Mouse (Mus musculus) liver, adult 2 months (tissue): ENCODE measurements at regions not wholly inside any gene's neighbourhood (a gene's known extent, or its start where the extent isn't known, plus 50 kb on each side); places are given as distances from the start of the nearest gene placed in this dataset.

ENCODE experiments used
- DNase-seq: peaks from one replicate; pipeline ENCODE4 v3.0.0-alpha.2; 2011; ENCODE audit warnings: low read depth, low spot score; ENCODE audit errors: extremely low read depth
- H3K27ac ChIP-seq: fragments of 200-500 bp; replicated peaks from 2 replicates; pipeline ENCODE4 v1.5.1; 2012; ENCODE audit warnings: low read depth, mild to moderate bottlenecking, control low read depth, inconsistent platforms, low read length; ENCODE audit not compliant: insufficient read depth
- H3K27me3 ChIP-seq: fragments of 200-500 bp; 2 replicates; pipeline ENCODE4 v1.6.1; 2012; ENCODE audit warnings: mild to moderate bottlenecking, moderate library complexity, low read length, inconsistent platforms; ENCODE audit not compliant: control insufficient read depth, insufficient read depth
- H3K36me3 ChIP-seq: fragments of 200-500 bp; 2 replicates; pipeline ENCODE4 v1.6.1; 2012; ENCODE audit warnings: low read length, inconsistent platforms; ENCODE audit not compliant: control insufficient read depth, insufficient read depth
- H3K4me1 ChIP-seq: fragments of 200-500 bp; 2 replicates; pipeline ENCODE4 v1.6.1; 2011; ENCODE audit warnings: low read length; ENCODE audit not compliant: control insufficient read depth, insufficient read depth
- H3K4me3 ChIP-seq: fragments of 200-500 bp; 2 replicates; pipeline ENCODE4 v1.5.1; 2011; ENCODE audit warnings: low read depth, mild to moderate bottlenecking, control low read depth, low read length, moderate library complexity; ENCODE audit not compliant: insufficient read depth
- H3K79me2 ChIP-seq: fragments of 200-500 bp; 2 replicates; pipeline ENCODE4 v1.6.1; 2012; ENCODE audit warnings: inconsistent platforms, mild to moderate bottlenecking, low read length, moderate library complexity; ENCODE audit not compliant: control insufficient read depth, insufficient read depth
- H3K9ac ChIP-seq: fragments of 200-500 bp; 2 replicates; pipeline ENCODE4 v1.6.1; 2012; ENCODE audit warnings: low read depth, mild to moderate bottlenecking, control low read depth, inconsistent platforms, low read length
- CTCF ChIP-seq: fragments of 200-500 bp; IDR thresholded peaks from 2 replicates; pipeline ENCODE4 v1.5.1; 2011; ENCODE audit warnings: low read depth, low read length, control low read depth
- POLR2A ChIP-seq: fragments of 200-500 bp; IDR thresholded peaks from 2 replicates; pipeline ENCODE4 v1.6.1; 2011; ENCODE audit warnings: low read length, control low read depth; ENCODE audit not compliant: insufficient read depth; ENCODE audit errors: extremely low read depth
- WGBS: fragments of 180-500 bp; shearing (Covaris S2); methylation state at CpG from one replicate; pipeline ENCODE4 v1.1.7; 2018; 5-methylcytosine and 5-hydroxymethylcytosine counted together

DNA sequence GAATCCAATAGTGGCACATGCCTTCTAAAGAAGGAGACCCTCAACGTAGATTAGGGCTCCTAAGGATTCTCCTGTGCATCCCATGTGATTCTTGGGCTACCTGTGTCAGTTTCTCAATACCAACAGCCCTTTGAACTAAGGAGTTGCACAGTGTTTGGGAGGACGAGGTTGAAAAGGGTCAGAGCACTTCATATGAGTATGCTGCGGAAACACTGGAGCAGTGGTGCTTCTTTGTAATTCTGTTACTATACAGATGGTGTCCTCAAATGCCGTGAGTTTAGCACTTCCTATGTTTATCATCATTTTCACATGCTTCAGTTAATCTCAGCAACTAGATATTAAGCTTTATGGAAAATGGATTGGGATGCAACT is 592.3 kb downstream of the Serpinb8 start:
- 44% methylated on average over 4 of the region's 4 CpGs for WGBS

GRCm38 (mm10) chr1:108224047-108224446 is 634.2 kb downstream of the Serpinb8 start:
- 40% methylated on average over 1 of the region's 1 CpGs for WGBS
- TF ChIP-seq POLR2A: no peak
- no peak for TF ChIP-seq CTCF

More for the DNA sequence above, 592.3 kb downstream of the Serpinb8 start:
- no peak overlapping the region for H3K9ac ChIP-seq
- no peaks in the 10 kb centered on the region for H3K4me1 ChIP-seq
- H3K36me3 ChIP-seq: no peaks in the 10 kb centered on the region
- no peak for TF ChIP-seq CTCF
- TF ChIP-seq POLR2A: no peak
- no peak for DNase-seq
- H3K27me3 ChIP-seq: no peaks in the 10 kb centered on the region
- H3K79me2 ChIP-seq: no peaks in the 10 kb centered on the region
- no peak overlapping the region for H3K27ac ChIP-seq
- no peak overlapping the region for H3K4me3 ChIP-seq

GRCm38 (mm10) chr1:108240152-108240551 is 650.3 kb downstream of the Serpinb8 start:
- H3K27me3 ChIP-seq: no peaks in the 10 kb centered on the region
- H3K79me2 ChIP-seq: no peaks in the 10 kb centered on the region
- no peak for TF ChIP-seq POLR2A
- no peak for TF ChIP-seq CTCF
- no peaks in the 10 kb centered on the region for H3K4me1 ChIP-seq
- no peaks in the 10 kb centered on the region for H3K36me3 ChIP-seq
- DNase-seq: no peak
- no peak overlapping the region for H3K9ac ChIP-seq
- no peak overlapping the region for H3K27ac ChIP-seq
- H3K4me3 ChIP-seq: no peak overlapping the region

More at GRCm38 (mm10) chr1:108224047-108224446, 634.2 kb downstream of the Serpinb8 start:
- H3K79me2 ChIP-seq: no peaks in the 10 kb centered on the region
- no peaks in the 10 kb centered on the region for H3K27me3 ChIP-seq
- no peak for DNase-seq
- no peaks in the 10 kb centered on the region for H3K4me1 ChIP-seq
- no peak overlapping the region for H3K9ac ChIP-seq
- no peak overlapping the region for H3K27ac ChIP-seq
- H3K4me3 ChIP-seq: no peak overlapping the region
- no peaks in the 10 kb centered on the region for H3K36me3 ChIP-seq

GRCm38 (mm10) chr1:108255147-108255546 is 665.3 kb downstream of the Serpinb8 start:
- no peak overlapping the region for H3K27ac ChIP-seq
- no peak overlapping the region for H3K9ac ChIP-seq
- WGBS: 69% methylated on average over 3 of the region's 3 CpGs
- no peak for DNase-seq
- no peaks in the 10 kb centered on the region for H3K27me3 ChIP-seq
- H3K4me3 ChIP-seq: no peak overlapping the region
- H3K79me2 ChIP-seq: no peaks in the 10 kb centered on the region
- no peak for TF ChIP-seq CTCF
- TF ChIP-seq POLR2A: no peak
- H3K4me1 ChIP-seq: no peaks in the 10 kb centered on the region
- H3K36me3 ChIP-seq: no peaks in the 10 kb centered on the region

- no peak for DNase-seq
- TF ChIP-seq CTCF (no peak), POLR2A (no peak)
- H3K27ac ChIP-seq: no peak overlapping the region
Observed at GRCm38 (mm10) chr1:108259355-108259754, 669.5 kb downstream of the Serpinb8 start.

GRCm38 (mm10) chr1:108282099-108282498 is 692.3 kb downstream of the Serpinb8 start:
- Histone ChIP-seq H3K4me3 (no peak overlapping the region), H3K9ac (no peak overlapping the region), H3K4me1 (no peaks in the 10 kb centered on the region), H3K27ac (no peak overlapping the region), H3K36me3 (no peaks in the 10 kb centered on the region), H3K27me3 (no peaks in the 10 kb centered on the region), H3K79me2 (no peaks in the 10 kb centered on the region)
- no peak for DNase-seq
- 79% methylated on average over 5 of the region's 5 CpGs for WGBS
- no peak for TF ChIP-seq POLR2A

More at GRCm38 (mm10) chr1:108259355-108259754, 669.5 kb downstream of the Serpinb8 start:
- Histone ChIP-seq H3K79me2 (no peaks in the 10 kb centered on the region), H3K9ac (no peak overlapping the region), H3K27me3 (no peaks in the 10 kb centered on the region), H3K4me1 (no peaks in the 10 kb centered on the region), H3K36me3 (no peaks in the 10 kb centered on the region), H3K4me3 (no peak overlapping the region)
